Mouse (Mus musculus): Measurements from ENCODE around the gene Kpna6. TPM values are rescaled to one million over a fixed set of nuclear protein-coding genes. Genes with fewer than 3 reads are reported as not detected.
"Not testable (repeated sequence)": the region's sequence is repeated elsewhere in the genome, so short reads cannot be mapped to it uniquely, and the experiment has no call there.

The Kpna6 gene
- polyA plus RNA-seq (2015; fragmentation: Nextera tagmentation; extraction: Ambion mirVana), result 15.3 and 16.3 TPM in 2 replicates

GRCm38 (mm10) chr4:129672083-129672877 is at the start of gene Kpna6:
Kpna6 (minus strand) TSS chr4:129672767.
- Histone ChIP-seq H3K4me1 (peaks cover 16% of the 10 kb centered on the region), H3K9me3 (replicated peaks) (no peaks in the 10 kb centered on the region), H3K36me3 (peaks cover 17% of the 10 kb centered on the region), H3K27me3 (no peaks in the 10 kb centered on the region), H3K4me3 (replicated peaks) (peak within 1 kb of the TSS; percentile 99), H3K4me2 (replicated peaks) (peak within 1 kb of the TSS; percentile 68), H3K27ac (replicated peaks) (peak within 1 kb of the TSS; percentile 93), H3K9ac (peak within 1 kb of the TSS; percentile 97)
- ATAC-seq (ENCODE audit: insufficient number of reproducible peaks, low FRiP score, low TSS enrichment, low read depth), result peak; percentile 90
- WGBS, result under 1% methylated on average over 64 of the region's 65 CpGs

GRCm38 (mm10) chr4:129716310-129716709 is 43.7 kb upstream of the Kpna6 start:
- Histone ChIP-seq H3K4me2 (replicated peaks) (no peak overlapping the region), H3K9ac (no peak overlapping the region), H3K27me3 (no peaks in the 10 kb centered on the region), H3K27ac (replicated peaks) (no peak overlapping the region), H3K36me3 (peaks cover 82% of the 10 kb centered on the region), H3K4me1 (no peaks in the 10 kb centered on the region), H3K9me3 (replicated peaks) (no peaks in the 10 kb centered on the region), H3K4me3 (replicated peaks) (no peak overlapping the region)
- WGBS, result 83% methylated on average over 9 of the region's 9 CpGs
- no peak for ATAC-seq (ENCODE audit: insufficient number of reproducible peaks, low FRiP score, low TSS enrichment, low read depth)

DNA sequence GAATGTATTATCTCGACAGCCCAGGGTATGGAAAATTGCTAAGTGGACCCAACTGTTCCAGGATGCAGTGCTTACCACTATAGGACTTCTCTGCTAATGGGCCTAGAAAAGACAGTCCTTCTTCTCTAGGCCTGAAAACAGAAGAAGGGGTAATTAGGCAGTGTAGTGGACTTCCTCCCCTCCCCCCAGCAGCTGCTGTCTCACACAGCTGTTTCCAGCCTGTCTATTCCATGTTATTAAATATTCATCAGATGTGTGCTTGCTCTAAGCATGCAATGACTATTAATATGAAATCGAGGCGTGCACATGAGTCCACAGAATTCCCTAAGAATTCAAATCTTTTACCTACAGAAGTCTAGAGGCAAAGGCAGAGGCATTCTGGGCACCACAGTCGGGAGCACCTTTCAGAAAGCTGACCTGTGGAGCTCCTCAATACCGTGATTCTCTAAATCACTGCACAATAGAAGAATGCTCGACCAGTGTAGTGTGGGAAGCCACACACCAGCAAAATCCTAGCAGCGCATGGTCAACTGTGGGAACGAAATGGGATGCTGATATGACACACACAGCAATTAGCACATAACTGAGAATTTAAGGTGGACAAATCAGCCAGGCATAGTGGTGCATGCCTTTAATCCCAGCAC is 37.0 kb upstream of the Kpna6 start:
- H3K4me2 ChIP-seq (replicated peaks), result no peak overlapping the region
- no peak overlapping the region for H3K9ac ChIP-seq
- no peaks in the 10 kb centered on the region for H3K27me3 ChIP-seq
- no peak overlapping the region for H3K4me3 ChIP-seq (replicated peaks)
- peaks cover 88% of the 10 kb centered on the region for H3K36me3 ChIP-seq
- ATAC-seq (ENCODE audit: insufficient number of reproducible peaks, low FRiP score, low TSS enrichment, low read depth), result peak; percentile 55; the same call in 1 of the 2 replicates
- no peaks in the 10 kb centered on the region for H3K9me3 ChIP-seq (replicated peaks)
- 76% methylated on average over 8 of the region's 8 CpGs for WGBS
- H3K4me1 ChIP-seq, result no peaks in the 10 kb centered on the region
- H3K27ac ChIP-seq (replicated peaks), result peak overlapping the region; percentile 45

DNA sequence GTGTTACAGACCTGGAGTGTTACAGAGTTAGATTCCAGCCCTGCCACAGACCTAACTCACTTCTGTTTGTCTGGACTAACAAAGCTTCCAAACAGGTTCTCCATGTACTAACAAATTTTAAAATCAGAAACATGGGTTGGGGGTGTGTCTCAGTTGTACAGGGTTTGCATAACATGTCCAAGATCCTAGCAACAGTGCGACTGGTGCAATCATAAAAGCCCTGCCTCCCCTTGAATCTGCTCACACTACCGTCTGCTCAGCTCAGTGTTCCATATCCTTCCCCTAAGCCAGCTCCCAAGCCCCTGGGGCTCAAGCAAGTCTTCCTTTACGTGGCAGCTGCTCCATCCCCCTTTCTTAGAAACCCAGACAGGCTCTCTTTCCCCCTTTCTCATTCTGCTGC is 34.2 kb upstream of the Kpna6 start:
- H3K4me1 ChIP-seq, result peaks cover 17% of the 10 kb centered on the region
- no peaks in the 10 kb centered on the region for H3K9me3 ChIP-seq (replicated peaks)
- H3K4me2 ChIP-seq (replicated peaks), result no peak overlapping the region
- H3K27me3 ChIP-seq, result no peaks in the 10 kb centered on the region
- 0 out of 2 replicates have a peak overlapping the region, but pooled peaks have one; percentile 44 for H3K27ac ChIP-seq (replicated peaks)
- 37% methylated on average over 3 of the region's 3 CpGs for WGBS
- H3K9ac ChIP-seq, result no peak overlapping the region
- no peak overlapping the region for H3K4me3 ChIP-seq (replicated peaks)
- ATAC-seq (ENCODE audit: insufficient number of reproducible peaks, low FRiP score, low TSS enrichment, low read depth), result no peak
- peaks cover 85% of the 10 kb centered on the region for H3K36me3 ChIP-seq

- H3K4me1 ChIP-seq, result peaks cover 30% of the 10 kb centered on the region
- no peaks in the 10 kb centered on the region for H3K27me3 ChIP-seq
- H3K27ac ChIP-seq (replicated peaks), result peak overlapping the region; percentile 81
- H3K9ac ChIP-seq, result no peak overlapping the region
- ATAC-seq (ENCODE audit: insufficient number of reproducible peaks, low FRiP score, low TSS enrichment, low read depth), result peak; percentile 80
- no peak overlapping the region for H3K4me3 ChIP-seq (replicated peaks)
- 0 out of 2 replicates have a peak overlapping the region, but pooled peaks have one; percentile 2 for H3K4me2 ChIP-seq (replicated peaks)
- H3K36me3 ChIP-seq, result peaks cover 44% of the 10 kb centered on the region
- 18% methylated on average over 11 of the region's 11 CpGs for WGBS
- H3K9me3 ChIP-seq (replicated peaks), result no peaks in the 10 kb centered on the region
Observed at GRCm38 (mm10) chr4:129702454-129702853, 29.9 kb upstream of the Kpna6 start.

DNA sequence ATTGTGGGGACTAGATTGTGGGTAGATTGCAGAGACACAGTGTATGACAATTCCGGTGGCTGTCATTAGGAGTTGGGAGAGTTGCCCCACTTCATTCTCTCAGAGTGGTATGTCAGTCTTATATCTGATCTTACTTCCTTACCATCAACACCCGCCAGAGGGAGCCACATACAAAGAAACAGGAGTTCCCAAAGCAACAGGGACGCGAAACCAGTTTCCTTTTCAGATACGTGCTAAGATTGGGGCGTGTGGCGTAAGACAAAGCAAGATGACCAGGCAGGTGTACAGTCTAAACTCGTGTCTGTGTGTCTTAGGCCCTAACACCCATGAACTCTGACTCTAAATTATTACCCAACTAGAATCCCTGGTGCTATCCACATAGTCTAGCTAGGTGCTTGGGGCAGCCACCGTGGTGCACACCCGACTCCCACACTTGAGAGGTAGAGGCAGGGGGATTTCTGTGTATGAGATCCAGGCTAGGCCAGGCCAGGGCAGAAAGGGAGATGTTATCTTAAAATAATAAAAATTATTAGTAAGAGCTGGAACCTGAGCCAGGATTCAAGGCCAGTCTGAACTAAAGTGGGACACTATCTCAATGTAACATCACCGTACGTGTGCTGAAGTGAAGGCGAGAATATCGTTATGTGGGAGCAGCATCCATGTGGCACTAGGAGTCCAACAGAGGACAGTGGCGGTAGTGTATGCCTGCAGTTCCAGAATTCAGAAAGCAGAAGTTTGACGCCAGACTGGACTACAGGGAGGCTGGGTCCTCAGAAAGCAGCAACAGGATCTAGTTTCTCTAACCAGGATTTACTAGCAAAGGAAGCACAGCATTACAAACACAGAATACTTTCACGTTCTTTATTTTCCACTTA is 29.2 kb upstream of the Kpna6 start:
- Histone ChIP-seq H3K9ac (no peak overlapping the region), H3K4me2 (replicated peaks) (peak overlapping the region; percentile 26; the same call in 1 of the 2 replicates), H3K4me1 (peaks cover 35% of the 10 kb centered on the region), H3K27me3 (no peaks in the 10 kb centered on the region), H3K27ac (replicated peaks) (peak overlapping the region; percentile 81), H3K9me3 (replicated peaks) (no peaks in the 10 kb centered on the region), H3K36me3 (peaks cover 41% of the 10 kb centered on the region), H3K4me3 (replicated peaks) (no peak overlapping the region)
- 44% methylated on average over 17 of the region's 17 CpGs for WGBS
- peak; percentile 0; the same call in 1 of the 2 replicates for ATAC-seq (ENCODE audit: insufficient number of reproducible peaks, low FRiP score, low TSS enrichment, low read depth)

DNA sequence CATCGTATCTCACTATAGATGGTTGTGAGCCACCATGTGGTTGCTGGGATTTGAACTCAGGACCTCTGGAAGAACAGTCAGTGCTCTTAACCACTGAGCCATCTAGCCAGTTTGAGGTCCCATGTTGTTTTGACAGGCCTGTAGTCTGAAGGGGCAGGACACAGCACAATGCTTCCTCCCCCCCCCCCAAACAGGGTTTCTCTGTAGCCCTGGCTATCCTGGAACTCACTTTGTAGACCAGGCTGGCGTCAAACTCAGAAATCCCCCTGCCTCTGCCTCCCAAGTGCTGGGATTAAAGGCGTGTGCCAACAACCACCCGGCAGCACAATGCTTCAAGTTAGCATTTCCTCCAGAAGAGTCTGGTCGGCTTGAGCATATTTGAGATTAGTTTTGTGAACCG is 28.1 kb upstream of the Kpna6 start:
- H3K9ac ChIP-seq; ATAC-seq (ENCODE audit: insufficient number of reproducible peaks, low FRiP score, low TSS enrichment, low read depth); H3K4me3 ChIP-seq (replicated peaks); H3K27ac ChIP-seq (replicated peaks); H3K4me2 ChIP-seq (replicated peaks); H3K27me3 ChIP-seq; H3K9me3 ChIP-seq (replicated peaks): not testable (repeated sequence)
- Histone ChIP-seq H3K4me1 (peaks cover 39% of the 10 kb centered on the region), H3K36me3 (peaks cover 31% of the 10 kb centered on the region)
- 89% methylated on average over 6 of the region's 6 CpGs for WGBS

GRCm38 (mm10) chr4:129700216-129700615 is 27.6 kb upstream of the Kpna6 start:
- 40% methylated on average over 1 of the region's 1 CpGs for WGBS
- Histone ChIP-seq H3K4me3 (replicated peaks) (no peak overlapping the region), H3K27me3 (no peaks in the 10 kb centered on the region), H3K36me3 (peaks cover 27% of the 10 kb centered on the region), H3K4me1 (peaks cover 43% of the 10 kb centered on the region), H3K9ac (no peak overlapping the region), H3K9me3 (replicated peaks) (no peaks in the 10 kb centered on the region), H3K4me2 (replicated peaks) (no peak overlapping the region), H3K27ac (replicated peaks) (no peak overlapping the region)
- no peak for ATAC-seq (ENCODE audit: insufficient number of reproducible peaks, low FRiP score, low TSS enrichment, low read depth)

DNA sequence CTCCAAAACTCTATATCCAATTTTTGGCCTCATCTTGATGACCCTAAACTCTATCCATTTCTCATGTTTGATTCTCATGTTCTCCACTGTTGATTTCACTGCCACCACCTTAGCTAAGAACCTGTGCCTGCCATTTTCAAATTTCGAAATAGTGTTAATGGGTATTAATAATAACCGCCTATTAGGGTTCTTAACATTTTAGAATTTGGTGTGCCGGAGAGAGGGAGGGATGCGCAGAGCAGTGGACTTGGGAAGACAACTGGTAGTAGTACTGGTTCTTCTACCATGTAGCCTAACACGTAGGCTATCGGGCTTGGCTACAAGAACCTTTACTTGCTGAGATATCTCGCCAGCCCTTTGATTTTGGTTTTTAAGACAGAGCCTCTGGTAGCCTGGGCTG is 24.6 kb upstream of the Kpna6 start:
- H3K27ac ChIP-seq (replicated peaks), result peak overlapping the region; percentile 90
- H3K9me3 ChIP-seq (replicated peaks), result no peaks in the 10 kb centered on the region
- H3K36me3 ChIP-seq, result peaks cover 20% of the 10 kb centered on the region
- peaks cover 30% of the 10 kb centered on the region for H3K4me1 ChIP-seq
- H3K9ac ChIP-seq, result no peak overlapping the region
- no peak for ATAC-seq (ENCODE audit: insufficient number of reproducible peaks, low FRiP score, low TSS enrichment, low read depth)
- WGBS, result 77% methylated on average over 7 of the region's 7 CpGs
- H3K27me3 ChIP-seq, result no peaks in the 10 kb centered on the region
- H3K4me2 ChIP-seq (replicated peaks), result peak overlapping the region; percentile 78
- H3K4me3 ChIP-seq (replicated peaks), result peak overlapping the region; percentile 72

DNA sequence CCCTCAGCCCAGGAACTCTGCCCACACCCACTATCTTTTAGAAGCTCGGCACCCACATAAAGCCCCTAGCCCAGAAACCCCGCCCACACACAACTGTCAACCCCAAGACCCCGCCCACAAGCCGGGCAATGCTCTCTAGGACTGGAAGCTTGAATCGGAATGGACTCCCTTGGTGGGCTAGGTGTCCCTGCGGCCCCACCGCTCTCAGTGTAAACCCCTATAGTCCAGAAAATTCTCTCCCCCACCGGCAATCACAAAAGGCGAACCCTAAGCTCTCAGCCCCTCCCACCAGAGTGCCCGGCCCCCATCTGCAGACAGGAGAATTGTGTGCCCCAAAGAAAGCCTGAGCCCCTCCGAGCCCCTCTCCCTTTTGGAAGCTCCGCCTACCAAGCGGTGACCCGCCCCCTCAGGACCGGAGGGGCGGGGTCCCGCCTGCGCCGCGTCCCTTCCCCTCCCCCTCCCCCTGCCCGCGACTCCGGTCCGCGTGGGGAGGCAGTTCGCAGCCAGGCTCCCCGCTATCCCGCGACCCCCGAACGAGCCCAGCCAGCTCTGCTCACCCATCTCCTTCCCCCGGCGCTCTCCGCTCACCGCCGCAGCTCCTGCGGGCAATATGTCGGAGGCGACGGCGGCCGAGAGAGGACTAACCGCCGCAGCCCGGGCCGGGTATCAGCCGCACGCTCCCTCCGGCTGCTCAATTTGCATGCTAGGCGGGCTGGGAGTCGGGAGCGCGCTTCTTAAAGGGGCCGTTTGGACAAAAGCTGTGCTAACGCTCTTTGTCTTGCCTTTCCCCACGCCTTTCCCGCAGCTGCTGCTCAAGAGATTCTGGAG is 23.8 kb upstream of the Kpna6 start, which contains the start of gene Tmem39b:
Gene Tmem39b (minus strand): TSS at position 681 of the 828 bp plus-strand sequence.
- peak; percentile 88 for ATAC-seq (ENCODE audit: insufficient number of reproducible peaks, low FRiP score, low TSS enrichment, low read depth)
- under 1% methylated on average over 55 of the region's 57 CpGs for WGBS

More for the DNA sequence above, 23.8 kb upstream of the Kpna6 start, which contains the start of gene Tmem39b:
- H3K9ac ChIP-seq, result peak within 1 kb of the TSS; percentile 53
- H3K36me3 ChIP-seq, result peaks cover 22% of the 10 kb centered on the region
- H3K27me3 ChIP-seq, result no peaks in the 10 kb centered on the region
- no peaks in the 10 kb centered on the region for H3K9me3 ChIP-seq (replicated peaks)
- H3K4me2 ChIP-seq (replicated peaks), result peak within 1 kb of the TSS; percentile 78
- peaks cover 22% of the 10 kb centered on the region for H3K4me1 ChIP-seq
- peak within 1 kb of the TSS; percentile 72 for H3K4me3 ChIP-seq (replicated peaks)
- peak within 1 kb of the TSS; percentile 90 for H3K27ac ChIP-seq (replicated peaks)
